Mouse (Mus musculus): ENCODE measurements at regions not wholly inside any gene's neighbourhood (a gene's known extent, or its start where the extent isn't known, plus 50 kb on each side); places are given as distances from the start of the nearest gene placed in this dataset.
A peak's percentile ranks its signal among the peaks of the same experiment; 100 is the strongest.

DNA sequence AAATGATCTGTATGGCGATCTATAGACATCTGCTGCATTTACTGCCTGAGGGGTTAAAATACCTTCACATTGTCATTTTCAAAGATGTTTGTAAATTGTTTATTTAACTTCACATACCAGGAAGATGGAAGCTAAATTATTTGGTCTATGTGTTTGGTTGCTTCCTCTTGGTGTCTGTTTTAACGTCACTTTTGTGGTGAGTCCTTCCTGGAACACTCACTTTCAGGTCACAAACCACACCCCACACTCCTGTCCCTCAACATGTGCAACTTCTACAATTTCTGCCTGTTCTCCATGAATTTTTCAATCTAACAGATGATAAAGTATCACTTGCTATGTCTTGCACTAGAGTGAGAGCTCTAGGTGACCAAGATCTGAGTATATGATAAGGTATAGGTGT lies 151.4 kb upstream of the Ahr start:
- Histone ChIP-seq H3K36me3 (replicated peaks in 1 of 2; ENCODE audit: control insufficient read depth in 1 of 2, insufficient read depth in 1 of 2, low read length in 1 of 2) (no peaks in the 10 kb centered on the region), H3K4me1 (ENCODE audit: control insufficient read depth in 1 of 2, insufficient read depth in 2 of 2) (peaks cover 6 to 17% of the 10 kb centered on the region in 2 experiments), H3K79me2 (replicated peaks; ENCODE audit: control insufficient read depth, extremely low read depth, insufficient read depth, poor library complexity, severe bottlenecking) (no peaks in the 10 kb centered on the region), H3K4me2 (ENCODE audit: insufficient read depth, low read depth, poor library complexity, severe bottlenecking) (no peak overlapping the region), H3K4me3 (replicated peaks in 1 of 3; ENCODE audit: low read depth in 2 of 3, low read length in 2 of 3, poor library complexity in 1 of 3) (no peak overlapping the region), H3K27ac (ENCODE audit: insufficient read depth, low read depth) (no peak overlapping the region), H3K27me3 (replicated peaks) (no peaks in the 10 kb centered on the region), H3K9me3 (replicated peaks; ENCODE audit: low read length) (no peaks in the 10 kb centered on the region), H3K9ac (ENCODE audit: insufficient read depth, low read depth) (no peak overlapping the region)
- TF ChIP-seq ELF1 (IDR thresholded peaks at IDR 0.05; ENCODE audit: low read depth, low read length) = no peak
- TF ChIP-seq ZMIZ1 (IDR thresholded peaks at IDR 0.05; ENCODE audit: low read depth, low read length) = no peak
- peak; percentile 30; the same call in 1 of the 2 replicates for TF ChIP-seq EP300 (IDR thresholded peaks at IDR 0.05; ENCODE audit: low read length)
- dilution Hi-C loops (cut with MboI; ENCODE audit: extremely low pct_ligation_motif_present, extremely low pct_unique_long_range_greater_than_20kb, low sequenced_read_pairs) = no loop called here
- DNase-seq (ENCODE audit: extremely low read depth) = peak; percentile 15
- in situ Hi-C loops (cut with MboI; ENCODE audit: low pct_ligation_motif_present, low pct_unique_long_range_greater_than_20kb, low sequenced_read_pairs) = no loop called here

DNA sequence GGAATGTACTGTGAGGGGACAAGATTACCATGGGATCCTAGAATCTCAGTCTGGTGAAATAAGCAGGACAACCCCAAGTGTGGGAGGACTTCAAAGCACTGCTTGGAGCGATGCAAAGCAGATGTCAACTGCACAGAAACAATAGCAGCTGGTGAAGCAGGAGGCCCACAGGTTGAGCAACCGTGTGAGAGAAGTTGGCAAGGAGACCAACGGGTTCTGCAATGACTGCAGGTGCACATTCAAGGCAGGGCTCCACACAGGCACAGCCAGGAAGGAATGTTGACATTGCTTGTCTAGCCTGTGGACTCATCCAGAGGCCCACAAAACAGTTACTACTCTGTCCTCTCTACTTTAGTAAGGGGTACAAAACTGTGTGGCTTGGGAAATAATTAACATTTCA lies 150.4 kb upstream of the Ahr start:
- in situ Hi-C loops (cut with MboI; ENCODE audit: low pct_ligation_motif_present, low pct_unique_long_range_greater_than_20kb, low sequenced_read_pairs) (no loop called here), dilution Hi-C loops (cut with MboI; ENCODE audit: extremely low pct_ligation_motif_present, extremely low pct_unique_long_range_greater_than_20kb, low sequenced_read_pairs) (no loop called here)
- Histone ChIP-seq H3K9me3 (replicated peaks; ENCODE audit: low read length) (no peaks in the 10 kb centered on the region), H3K27me3 (replicated peaks) (no peaks in the 10 kb centered on the region), H3K4me2 (ENCODE audit: insufficient read depth, low read depth, poor library complexity, severe bottlenecking) (no peak overlapping the region), H3K4me1 (ENCODE audit: control insufficient read depth in 1 of 2, insufficient read depth in 2 of 2) (peaks cover 3 to 11% of the 10 kb centered on the region in 2 experiments), H3K9ac (ENCODE audit: insufficient read depth, low read depth) (no peak overlapping the region), H3K27ac (ENCODE audit: insufficient read depth, low read depth) (no peak overlapping the region), H3K4me3 (replicated peaks in 1 of 3; ENCODE audit: low read depth in 2 of 3, low read length in 2 of 3, poor library complexity in 1 of 3) (peak overlapping the region in 1 of 3 experiments; percentile 13), H3K79me2 (replicated peaks; ENCODE audit: control insufficient read depth, extremely low read depth, insufficient read depth, poor library complexity, severe bottlenecking) (no peaks in the 10 kb centered on the region), H3K36me3 (replicated peaks in 1 of 2; ENCODE audit: control insufficient read depth in 1 of 2, insufficient read depth in 1 of 2, low read length in 1 of 2) (no peaks in the 10 kb centered on the region)
- no peak for TF ChIP-seq ETS1 (conservative IDR thresholded peaks at IDR 0.05; ENCODE audit: low read depth, low read length)
- no peak for TF ChIP-seq BHLHE40 (IDR thresholded peaks at IDR 0.05; ENCODE audit: low read depth, low read length)
- no peak for TF ChIP-seq HCFC1 (IDR thresholded peaks at IDR 0.05; ENCODE audit: low read depth, low read length)
- no peak for TF ChIP-seq MEF2A (IDR thresholded peaks at IDR 0.05; ENCODE audit: borderline replicate concordance, low read depth, low read length)
- no peak for TF ChIP-seq TCF12 (IDR thresholded peaks at IDR 0.05; ENCODE audit: low read depth, low read length)
- TF ChIP-seq MXI1 (IDR thresholded peaks at IDR 0.05; ENCODE audit: low read depth, low read length) = no peak
- no peak for TF ChIP-seq NELFE (IDR thresholded peaks at IDR 0.05; ENCODE audit: low read depth, low read length)
- TF ChIP-seq E2F4 (IDR thresholded peaks at IDR 0.05; ENCODE audit: insufficient replicate concordance, low read depth, low read length) = no peak
- TF ChIP-seq KAT2A (IDR thresholded peaks at IDR 0.05; ENCODE audit: insufficient replicate concordance, low read length) = no peak
- no peak for TF ChIP-seq IRF4 (IDR thresholded peaks at IDR 0.05; ENCODE audit: low read depth, low read length)
- TF ChIP-seq ELF1 (IDR thresholded peaks at IDR 0.05; ENCODE audit: low read depth, low read length) = no peak
- no peak for TF ChIP-seq SMC3 (IDR thresholded peaks at IDR 0.05; ENCODE audit: low read depth, low read length)
- DNase-seq (ENCODE audit: extremely low read depth) = no peak

All from CH12.LX (cell line).